Mouse (Mus musculus): ENCODE measurements around the gene Gm45837.

Gm45837 gene

DNA sequence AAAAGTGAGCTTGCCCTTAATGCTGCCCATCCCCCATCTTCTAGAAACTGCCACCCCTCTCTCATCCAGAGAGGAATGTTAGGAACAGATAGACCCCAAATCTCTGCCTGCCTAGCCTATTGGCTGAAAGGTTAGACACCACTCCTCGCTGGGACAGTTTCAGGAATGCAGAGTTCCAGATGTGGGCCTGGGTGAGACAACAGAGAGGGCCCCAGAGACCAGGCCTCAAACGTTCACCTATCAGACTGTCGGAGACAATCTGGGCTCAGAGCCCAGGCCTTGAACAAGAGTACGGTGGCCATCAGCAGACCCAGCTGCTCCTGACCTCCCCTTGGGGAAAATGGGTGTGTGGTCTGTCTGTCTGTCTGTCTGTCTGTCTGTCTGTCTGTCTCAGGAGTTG, 17.7 kb upstream of the Gm45837 start:
- no peak for DNase-seq

- DNase-seq: no peak
Measured at GRCm38 (mm10) chr7:101393694-101394504, 16.8 kb upstream of the Gm45837 start.

DNA sequence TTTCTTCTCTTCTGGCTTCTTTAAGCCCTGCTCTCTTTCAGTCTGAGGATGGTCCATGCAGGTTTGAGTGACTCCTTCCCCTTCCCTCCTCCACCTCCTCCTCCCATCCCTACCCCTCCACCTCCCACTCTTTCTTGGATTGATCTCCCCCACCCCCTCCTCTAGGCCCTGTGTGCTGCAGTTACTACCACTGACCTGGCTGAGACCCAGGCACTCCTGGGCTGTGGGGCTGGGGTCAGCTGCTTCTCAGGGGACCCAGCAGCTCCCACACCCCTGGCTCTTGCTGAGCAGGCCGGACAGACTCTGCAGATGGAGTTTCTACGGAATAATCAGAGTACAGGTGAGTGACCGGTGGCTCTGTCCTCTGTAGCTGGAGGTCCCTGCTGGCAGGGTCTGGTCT, 16.1 kb upstream of the Gm45837 start:
- DNase-seq: no peak

DNA sequence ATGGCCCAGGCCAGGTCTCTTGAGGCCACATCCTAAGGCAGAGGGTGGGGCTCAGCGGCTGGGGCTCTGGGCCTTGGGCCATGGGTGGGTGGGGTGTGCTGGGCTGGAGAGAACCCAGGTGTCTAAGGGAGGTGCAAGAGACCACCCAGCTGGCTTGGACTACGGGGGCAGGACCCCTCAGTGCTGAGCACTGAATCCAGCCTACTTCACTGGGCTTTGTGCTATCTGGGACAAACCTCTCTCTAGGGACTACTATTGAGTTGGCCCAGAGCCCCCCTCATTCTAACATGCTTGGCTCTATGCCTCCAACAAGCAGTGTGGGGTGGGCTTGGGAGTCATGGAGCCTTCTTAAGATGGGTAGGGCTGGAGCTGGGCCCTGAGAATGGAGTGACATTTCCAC, 15.2 kb upstream of the Gm45837 start:
- DNase-seq: no peak

DNA sequence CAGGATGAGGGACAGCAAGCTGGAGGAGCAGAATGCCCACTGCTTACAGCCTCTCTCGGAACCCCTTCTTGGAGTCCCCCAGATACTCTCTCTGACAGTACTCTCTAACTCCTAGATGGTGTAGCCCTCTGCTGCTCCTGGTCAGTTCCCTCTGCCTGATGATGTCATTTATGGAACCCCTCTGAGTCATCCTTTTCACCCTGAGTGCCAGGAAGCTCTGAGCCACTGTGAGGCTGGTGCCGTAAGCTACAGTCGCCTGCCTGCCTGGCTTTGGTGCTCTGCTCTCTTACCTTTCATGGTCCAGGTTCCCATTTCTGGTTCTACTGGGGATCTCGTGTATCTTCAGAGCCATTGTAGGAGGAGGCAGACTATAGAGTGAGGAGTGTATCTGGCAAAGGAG, 13.5 kb upstream of the Gm45837 start:
- no peak for DNase-seq

DNA sequence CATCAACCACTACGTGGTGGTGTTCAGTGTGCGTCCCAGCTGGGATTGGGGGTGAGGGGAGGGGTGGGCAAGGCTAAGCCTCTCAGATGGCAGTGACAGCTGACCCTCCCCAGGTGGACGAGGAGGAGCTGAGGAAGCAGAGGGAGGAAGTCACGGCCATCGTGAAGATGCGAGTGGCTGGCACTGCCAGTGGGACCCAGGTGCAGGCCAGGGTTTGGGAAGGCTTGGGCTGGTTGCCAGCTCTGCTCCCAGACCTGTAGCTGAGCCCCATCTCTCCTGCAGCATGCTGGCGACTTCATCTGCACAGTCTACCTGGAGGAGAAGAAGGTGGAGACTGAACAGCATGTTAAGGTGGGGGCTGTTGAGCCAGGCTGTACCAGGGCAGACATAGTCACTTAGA, 9.2 kb upstream of the Gm45837 start:
- DNase-seq: no peak

- DNase-seq: no peak
Measured at GRCm38 (mm10) chr7:101403831-101404230, 6.9 kb upstream of the Gm45837 start.

GRCm38 (mm10) chr7:101412796-101413195, 2.1 kb downstream of the Gm45837 start:
- peak; percentile 96 for DNase-seq

DNA sequence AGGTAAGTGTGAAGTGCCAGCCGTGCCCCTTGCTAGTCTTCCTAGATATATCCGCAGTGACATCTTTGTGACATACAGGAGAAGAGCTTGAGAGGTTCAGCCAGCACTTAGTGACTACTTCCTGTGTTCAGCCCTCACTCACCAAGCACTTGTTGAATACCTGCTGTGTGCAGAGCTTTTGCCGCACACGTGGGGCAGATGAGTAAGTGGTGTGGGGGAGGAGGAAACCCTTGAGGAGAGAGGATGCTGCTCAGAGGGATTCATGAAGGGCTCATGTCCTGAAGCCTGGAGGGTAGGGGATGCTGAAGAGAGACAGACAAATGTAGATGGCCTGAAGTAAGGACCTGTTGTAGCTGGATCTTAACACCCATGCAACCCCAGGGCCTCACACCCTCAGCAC, 3.5 kb downstream of the Gm45837 start:
- DNase-seq: no peak

GRCm38 (mm10) chr7:101414661-101415511, 4.2 kb downstream of the Gm45837 start:
- DNase-seq: no peak

DNA sequence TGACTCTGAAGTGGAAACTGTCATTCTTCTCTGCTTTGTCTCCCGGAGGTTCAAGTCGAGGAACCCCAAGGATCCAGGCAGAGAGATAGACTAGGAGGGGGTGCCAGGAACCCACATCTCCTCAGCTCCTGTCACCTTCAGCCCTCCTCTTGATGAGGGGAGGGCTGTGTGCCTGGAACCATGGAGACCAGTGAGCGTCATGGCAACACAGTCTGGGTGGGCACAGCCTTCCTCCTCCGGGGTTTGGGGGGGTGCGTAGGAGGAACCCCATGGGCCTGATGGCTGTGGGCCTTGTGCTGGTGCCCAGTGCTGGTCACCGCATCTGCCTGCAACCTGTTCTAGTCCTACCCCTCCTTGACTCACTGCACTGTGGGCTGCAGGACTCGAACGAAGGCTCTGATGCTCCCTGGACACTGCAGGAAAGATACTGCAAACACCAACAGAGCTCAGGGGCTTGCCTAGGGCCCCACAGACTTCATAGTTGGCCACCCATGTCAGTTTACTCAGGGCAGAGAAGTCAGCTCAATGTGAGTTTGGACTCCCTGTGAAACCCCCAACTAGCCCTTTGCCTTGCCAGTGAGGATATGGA, 4.9 kb downstream of the Gm45837 start:
- DNase-seq: no peak

GRCm38 (mm10) chr7:101416391-101416790, 5.7 kb downstream of the Gm45837 start:
- DNase-seq: no peak

- peak; percentile 49 for DNase-seq
Measured at GRCm38 (mm10) chr7:101419013-101419770, 8.5 kb downstream of the Gm45837 start.

- no peak for DNase-seq
Measured at GRCm38 (mm10) chr7:101421529-101421928, 10.8 kb downstream of the Gm45837 start, which contains the start of gene Pde2a. Gene Pde2a (plus strand): TSS chr7:101421691.

GRCm38 (mm10) chr7:101422069-101422468, 11.4 kb downstream of the Gm45837 start:
- peak; percentile 39 for DNase-seq

GRCm38 (mm10) chr7:101422646-101423045, 12.0 kb downstream of the Gm45837 start:
- no peak for DNase-seq

GRCm38 (mm10) chr7:101423970-101424369, 13.3 kb downstream of the Gm45837 start:
- no peak for DNase-seq

- no peak for DNase-seq
Measured at GRCm38 (mm10) chr7:101426692-101427091, 16.0 kb downstream of the Gm45837 start.

- DNase-seq: peak; percentile 57
Measured at GRCm38 (mm10) chr7:101427736-101428135, 17.1 kb downstream of the Gm45837 start.

DNA sequence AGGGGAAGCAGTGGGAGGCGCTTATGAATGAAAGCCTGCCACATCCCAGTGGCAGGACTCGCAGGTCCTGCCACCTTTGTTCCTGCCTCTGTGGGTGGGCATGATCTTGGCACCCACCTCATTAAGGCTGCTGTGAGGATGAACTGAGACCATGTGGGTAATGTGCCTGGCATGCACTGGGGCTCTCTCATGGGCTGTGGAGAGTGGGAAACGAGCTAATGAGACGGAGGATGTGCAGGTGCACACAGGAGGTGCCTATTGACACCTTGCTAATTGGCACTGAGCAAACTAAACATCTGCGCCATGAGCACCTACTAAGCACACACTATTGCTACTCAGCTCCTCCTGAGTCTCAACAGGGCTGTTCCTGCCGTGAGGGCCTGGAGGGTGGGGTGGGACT, 24.4 kb downstream of the Gm45837 start:
- no peak for DNase-seq

DNA sequence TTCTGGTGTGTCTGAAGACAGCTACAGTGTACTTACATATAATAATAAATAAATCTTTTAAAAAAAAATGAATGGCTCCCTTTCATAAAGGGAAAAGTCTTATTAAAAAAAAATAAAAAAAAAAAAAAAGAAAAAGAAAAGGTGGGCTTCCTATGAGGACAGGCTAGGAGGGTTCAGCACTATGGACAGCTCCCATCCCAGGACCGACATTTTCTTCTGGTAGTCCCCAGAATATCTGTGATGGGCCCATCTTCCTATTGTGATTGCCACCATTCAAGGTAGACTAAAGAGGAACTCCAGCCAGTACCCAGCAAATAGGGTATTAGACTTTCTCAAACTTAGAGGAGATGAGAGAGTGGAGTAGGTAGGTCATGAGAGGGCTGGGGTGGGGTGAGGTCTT, 27.2 kb downstream of the Gm45837 start:
- DNase-seq: peak; percentile 61

GRCm38 (mm10) chr7:101443093-101443492, 32.4 kb downstream of the Gm45837 start:
- DNase-seq: no peak

DNA sequence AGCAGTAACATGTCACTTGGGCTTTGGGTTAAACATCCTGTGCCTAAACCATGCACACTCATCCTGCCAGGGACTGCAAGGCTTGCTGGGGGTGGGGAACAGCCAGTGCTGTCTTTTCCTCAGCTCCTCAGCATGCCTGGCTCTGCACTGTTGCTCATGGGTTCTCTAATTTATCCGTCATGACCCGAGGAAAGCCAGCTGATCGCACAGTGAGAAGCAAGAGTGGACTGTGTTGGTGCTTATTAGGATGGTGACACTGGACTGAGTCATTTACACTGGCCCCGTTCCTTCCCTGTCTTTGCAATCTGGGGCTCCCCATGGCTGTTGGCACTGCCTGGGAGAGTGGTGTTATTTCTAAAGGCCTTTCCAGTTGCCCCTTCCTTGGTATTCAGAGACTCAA, 33.5 kb downstream of the Gm45837 start:
- no peak for DNase-seq
